Mouse (Mus musculus) limb, embryonic 12.5 days (tissue): ENCODE measurements around the gene Pde4d. TPM values are rescaled to one million over a fixed set of nuclear protein-coding genes. Genes with fewer than 3 reads are reported as not detected.

Experiments used
- ATAC-seq: fragments of 200-750 bp; cut with Nextera tagmentation; 2 replicates; pipeline ENCODE4 v1.8.0; 2017; ENCODE audit warnings: low read depth, moderate TSS enrichment; ENCODE audit not compliant: insufficient number of reproducible peaks, insufficient read depth, low FRiP score, low TSS enrichment
- H3K27ac ChIP-seq: fragments of 300-500 bp; sonication (generic); 2 replicates; pipeline ENCODE4 v1.5.1; 2016; ENCODE audit warnings: mild to moderate bottlenecking, moderate library complexity
- H3K27me3 ChIP-seq: fragments of 300-500 bp; sonication (generic); 2 replicates; pipeline ENCODE4 v1.6.1; 2016; ENCODE audit warnings: mild to moderate bottlenecking, moderate library complexity
- H3K36me3 ChIP-seq: fragments of 300-500 bp; sonication (generic); 2 replicates; pipeline ENCODE4 v1.6.1; 2016; ENCODE audit warnings: mild to moderate bottlenecking, moderate library complexity
- H3K4me1 ChIP-seq: fragments of 300-500 bp; sonication (generic); replicated peaks from 2 replicates; pipeline ENCODE4 v1.6.1; 2016
- H3K4me2 ChIP-seq: fragments of 300-500 bp; sonication (generic); 2 replicates; pipeline ENCODE4 v1.6.1; 2016; ENCODE audit warnings: mild to moderate bottlenecking, moderate library complexity
- H3K4me3 ChIP-seq: fragments of 300-500 bp; sonication (generic); replicated peaks from 2 replicates; pipeline ENCODE4 v1.5.1; 2016; ENCODE audit warnings: mild to moderate bottlenecking
- H3K9ac ChIP-seq: fragments of 300-500 bp; sonication (generic); replicated peaks from 2 replicates; pipeline ENCODE4 v1.6.1; 2016; ENCODE audit warnings: mild to moderate bottlenecking, moderate library complexity
- H3K9me3 ChIP-seq: fragments of 300-500 bp; sonication (generic); 2 replicates; pipeline ENCODE4 v1.6.1; 2016; ENCODE audit warnings: mild to moderate bottlenecking, moderate library complexity
- WGBS: fragments of 180-500 bp; shearing (Covaris S2); methylation state at CpG from one replicate; pipeline ENCODE4 v1.1.7; 2016; 5-methylcytosine and 5-hydroxymethylcytosine counted together
- polyA plus RNA-seq: library from polyadenylated mRNA; unstranded; fragments of >200 nt; fragmentation: Nextera tagmentation; extraction: Ambion mirVana; gene quantifications from 2 replicates; pipeline ENCODE4 v1.2.1, GENCODE M21; 2016

Pde4d gene
- polyA plus RNA-seq, 1 experiment from 2014 or later: 23.7 TPM

DNA sequence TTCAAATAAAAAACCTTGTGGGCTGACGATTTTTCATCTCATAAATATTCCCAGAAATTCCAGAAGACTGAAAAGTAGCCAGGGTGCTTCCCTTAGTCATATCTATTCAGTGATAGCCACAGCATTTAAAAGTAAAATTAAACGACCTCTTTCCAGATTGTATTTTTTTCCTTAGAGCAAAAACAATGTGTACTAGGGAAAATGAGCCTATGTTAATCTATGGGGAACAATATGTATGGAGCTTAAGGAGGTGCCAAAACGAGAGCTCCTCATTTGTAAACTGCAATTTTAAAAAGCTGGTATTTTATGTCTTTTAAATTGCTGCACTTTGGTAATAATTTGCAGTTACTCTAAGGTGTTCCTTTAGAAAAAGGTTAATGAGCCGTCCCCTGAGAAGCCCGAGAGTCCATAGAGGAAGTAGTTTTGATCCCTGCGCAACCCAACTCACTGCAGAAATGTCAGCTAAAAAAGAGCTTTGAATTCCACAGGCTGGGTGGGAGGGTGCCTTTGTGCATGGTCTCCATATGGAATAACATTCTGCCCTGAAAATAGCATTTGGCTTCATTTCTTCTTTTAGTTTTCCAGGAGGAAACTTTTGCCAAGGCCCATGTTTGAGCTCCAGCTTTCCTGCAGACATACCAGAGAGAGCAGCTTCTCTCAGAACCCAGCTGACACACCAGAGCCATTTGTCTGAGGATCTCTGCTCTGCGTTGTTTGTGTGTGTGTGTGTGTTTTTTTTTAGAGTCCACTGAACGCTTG lies 1222.0 kb downstream of the Pde4d start:
- no peaks in the 10 kb centered on the region for H3K27me3 ChIP-seq
- 33% methylated on average over 8 of the region's 8 CpGs for WGBS
- no peaks in the 10 kb centered on the region for H3K9me3 ChIP-seq
- no peak for ATAC-seq
- H3K9ac ChIP-seq: no peak overlapping the region
- no peak overlapping the region for H3K4me3 ChIP-seq
- peaks cover 17% of the 10 kb centered on the region for H3K4me1 ChIP-seq
- H3K27ac ChIP-seq: 0 out of 2 replicates have a peak overlapping the region, but pooled peaks have one; percentile 35
- no peaks in the 10 kb centered on the region for H3K36me3 ChIP-seq
- H3K4me2 ChIP-seq: no peak overlapping the region

DNA sequence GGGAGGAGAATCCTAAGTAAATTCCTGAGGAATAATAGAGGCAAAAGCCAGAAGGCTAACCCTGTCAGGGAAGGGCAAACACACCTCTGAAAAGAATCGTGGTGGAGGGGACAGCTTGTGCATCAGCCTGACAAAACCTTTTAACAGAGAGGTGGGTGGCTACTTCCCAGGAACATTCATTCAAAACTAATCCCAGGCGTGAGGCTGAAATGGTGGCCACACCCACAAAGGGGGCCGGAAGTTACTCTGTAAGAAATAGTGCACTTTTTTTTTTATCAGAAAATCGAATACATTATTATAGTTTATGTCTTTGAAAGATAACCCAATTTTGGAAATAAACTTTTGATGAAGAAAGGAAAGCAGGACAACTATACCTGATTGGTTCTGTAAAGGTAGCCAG lies 1227.3 kb downstream of the Pde4d start:
- Histone ChIP-seq H3K9me3 (no peaks in the 10 kb centered on the region), H3K27ac (no peak overlapping the region), H3K36me3 (no peaks in the 10 kb centered on the region), H3K27me3 (no peaks in the 10 kb centered on the region), H3K4me2 (no peak overlapping the region), H3K9ac (no peak overlapping the region), H3K4me3 (no peak overlapping the region), H3K4me1 (0 out of 2 replicates have a peak, but pooled peaks cover 2% of the 10 kb centered on the region)
- ATAC-seq: no peak
- 65% methylated on average over 4 of the region's 4 CpGs for WGBS

DNA sequence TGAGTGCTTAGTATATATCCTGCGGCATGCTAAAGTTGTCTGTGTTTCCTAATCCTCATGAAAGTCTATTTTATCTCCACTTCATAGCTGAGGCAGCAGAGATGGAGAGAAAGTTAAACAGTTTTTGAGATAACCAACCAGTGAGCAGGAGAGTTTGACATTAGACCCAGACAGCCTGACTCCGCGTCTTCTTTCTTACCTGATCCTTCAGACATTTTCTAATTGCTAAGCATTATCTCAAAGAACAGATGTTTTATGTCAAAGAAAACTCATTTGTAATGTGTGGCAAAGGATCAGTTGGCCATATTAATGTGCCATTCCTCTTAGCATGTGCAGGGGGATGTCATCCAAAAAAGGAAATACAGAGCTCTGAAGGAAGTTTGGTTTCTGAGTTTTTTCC lies 1227.9 kb downstream of the Pde4d start:
- Histone ChIP-seq H3K9me3 (no peaks in the 10 kb centered on the region), H3K9ac (no peak overlapping the region), H3K4me3 (no peak overlapping the region), H3K27me3 (no peaks in the 10 kb centered on the region), H3K36me3 (no peaks in the 10 kb centered on the region), H3K4me2 (no peak overlapping the region), H3K27ac (no peak overlapping the region), H3K4me1 (no peaks in the 10 kb centered on the region)
- WGBS: 75% methylated on average over 3 of the region's 3 CpGs
- ATAC-seq: no peak

DNA sequence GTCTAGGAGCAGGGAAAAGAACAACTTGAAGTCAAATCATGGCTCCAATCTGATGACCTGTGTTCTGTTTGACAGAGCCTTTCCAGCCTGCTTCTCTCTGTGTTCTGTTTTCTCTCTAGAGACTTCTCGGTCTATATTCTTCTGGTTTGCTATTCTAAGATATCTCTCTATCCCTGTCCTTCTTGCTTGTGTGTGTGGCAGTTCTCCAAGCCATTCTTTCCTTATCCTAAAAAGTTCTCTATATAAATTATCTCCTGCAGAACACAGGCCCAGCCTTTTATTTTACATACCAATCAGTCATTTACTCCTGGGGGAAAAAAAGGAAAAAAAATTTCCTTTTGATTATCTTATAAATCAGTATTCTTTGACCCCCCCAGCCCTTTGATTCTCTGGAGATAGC lies 1229.2 kb downstream of the Pde4d start:
- Histone ChIP-seq H3K36me3 (no peaks in the 10 kb centered on the region), H3K4me2 (no peak overlapping the region), H3K9me3 (no peaks in the 10 kb centered on the region), H3K27me3 (no peaks in the 10 kb centered on the region), H3K9ac (no peak overlapping the region), H3K4me1 (peaks cover 3% of the 10 kb centered on the region; the same call in 1 of the 2 replicates), H3K27ac (no peak overlapping the region), H3K4me3 (no peak overlapping the region)
- WGBS: 92% methylated on average over 1 of the region's 1 CpGs
- ATAC-seq: no peak

DNA sequence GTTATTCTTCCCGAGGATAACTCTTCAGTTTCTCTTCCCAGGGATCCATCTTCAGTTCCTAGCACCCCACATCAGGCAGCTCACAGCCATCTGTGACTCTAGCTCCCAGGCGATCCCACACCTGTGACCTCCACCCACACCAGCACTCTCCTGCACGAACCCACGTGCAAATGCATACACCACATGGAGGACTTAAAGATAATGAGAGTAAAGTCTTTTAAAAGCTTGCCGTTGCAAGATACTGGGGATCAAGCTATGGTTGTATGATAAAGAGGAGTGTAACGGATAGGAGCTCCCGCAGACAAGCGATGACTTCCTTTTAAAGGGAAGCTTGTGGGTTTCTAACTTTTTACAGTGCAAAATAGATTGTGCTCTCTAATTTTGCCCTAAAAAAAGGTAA lies 1230.5 kb downstream of the Pde4d start:
- 81% methylated on average over 8 of the region's 8 CpGs for WGBS
- Histone ChIP-seq H3K9me3 (no peaks in the 10 kb centered on the region), H3K4me2 (no peak overlapping the region), H3K4me1 (peaks cover 4% of the 10 kb centered on the region; the same call in 1 of the 2 replicates), H3K27ac (no peak overlapping the region), H3K4me3 (no peak overlapping the region), H3K27me3 (no peaks in the 10 kb centered on the region), H3K36me3 (no peaks in the 10 kb centered on the region), H3K9ac (no peak overlapping the region)
- ATAC-seq: no peak

DNA sequence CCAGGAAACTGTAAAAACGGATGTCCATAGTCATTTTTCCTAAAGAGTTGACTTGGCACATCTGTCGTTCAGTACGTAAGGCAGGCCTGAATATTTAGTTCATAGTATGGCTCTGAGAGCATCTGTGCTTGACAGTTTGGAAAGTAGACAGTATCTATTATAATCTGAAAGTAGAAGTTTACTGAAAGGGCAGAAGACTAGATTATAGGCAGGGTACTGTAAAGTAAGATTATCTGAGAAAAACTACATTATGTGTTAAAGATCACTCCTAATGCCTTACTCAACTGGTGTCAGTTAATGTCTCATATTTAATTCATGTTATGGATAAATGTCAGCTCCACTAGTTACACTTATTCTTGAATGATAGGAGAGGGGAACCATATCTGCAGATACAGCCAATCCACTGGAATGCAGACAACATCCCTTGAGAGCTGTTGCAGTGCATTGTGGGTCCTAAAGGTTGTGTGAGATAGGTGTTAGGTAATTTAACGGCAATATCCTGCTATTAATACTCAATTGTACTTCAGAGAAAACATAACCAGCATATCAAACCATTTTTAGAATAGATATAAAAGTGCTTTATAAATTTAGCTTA lies 1232.0 kb downstream of the Pde4d start:
- H3K9me3 ChIP-seq: no peaks in the 10 kb centered on the region

DNA sequence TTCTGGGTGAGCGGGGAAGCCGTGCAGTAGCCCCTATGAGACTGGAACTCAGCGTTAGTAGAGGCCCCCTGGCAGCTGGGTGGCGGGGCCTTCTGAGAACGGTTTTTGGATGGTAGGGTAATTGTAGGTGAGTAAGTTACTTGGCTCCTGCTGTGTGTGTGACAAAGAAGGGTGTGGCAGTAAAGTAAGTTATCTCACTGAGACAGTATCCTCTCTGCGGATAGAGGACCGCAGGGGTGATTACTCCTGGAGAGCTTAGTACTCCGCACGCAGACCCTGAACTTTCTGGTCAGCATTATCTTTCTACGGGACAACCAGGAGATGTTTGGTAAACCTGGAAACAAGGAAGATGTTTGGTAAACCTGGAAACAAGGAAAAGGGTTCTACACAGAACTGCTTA lies 1233.3 kb downstream of the Pde4d start:
- H3K36me3 ChIP-seq: no peaks in the 10 kb centered on the region
- no peak for ATAC-seq
- H3K27me3 ChIP-seq: no peaks in the 10 kb centered on the region
- H3K27ac ChIP-seq: no peak overlapping the region
- H3K4me3 ChIP-seq: no peak overlapping the region
- no peak overlapping the region for H3K9ac ChIP-seq
- no peak overlapping the region for H3K4me2 ChIP-seq
- H3K9me3 ChIP-seq: no peaks in the 10 kb centered on the region
- H3K4me1 ChIP-seq: peaks cover 10% of the 10 kb centered on the region; the same call in 1 of the 2 replicates
- 71% methylated on average over 10 of the region's 10 CpGs for WGBS

More for the DNA sequence above, 1232.0 kb downstream of the Pde4d start:
- 81% methylated on average over 4 of the region's 4 CpGs for WGBS
- Histone ChIP-seq H3K4me1 (peaks cover 6% of the 10 kb centered on the region; the same call in 1 of the 2 replicates), H3K27me3 (no peaks in the 10 kb centered on the region), H3K4me2 (no peak overlapping the region), H3K4me3 (no peak overlapping the region), H3K27ac (no peak overlapping the region), H3K36me3 (no peaks in the 10 kb centered on the region), H3K9ac (no peak overlapping the region)
- no peak for ATAC-seq

DNA sequence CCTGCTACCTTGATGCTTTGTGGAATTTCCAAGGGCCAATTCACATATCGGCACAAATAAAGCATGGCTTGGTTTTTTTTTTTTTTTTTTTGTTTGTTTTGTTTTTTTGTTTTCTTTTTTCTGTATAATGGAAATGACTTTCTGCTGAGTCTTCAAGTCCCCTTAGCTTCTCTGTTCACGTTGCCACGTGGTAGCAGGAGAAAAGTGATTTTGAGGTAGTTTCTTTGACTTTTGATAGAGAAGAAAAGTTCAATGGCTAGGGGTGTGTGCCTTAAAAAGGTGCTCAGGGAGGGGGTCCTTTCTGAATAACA lies 1235.2 kb downstream of the Pde4d start:
- Histone ChIP-seq H3K4me3 (peak overlapping the region; percentile 55), H3K36me3 (no peaks in the 10 kb centered on the region), H3K9me3 (no peaks in the 10 kb centered on the region), H3K27me3 (no peaks in the 10 kb centered on the region), H3K9ac (peak overlapping the region; percentile 65; the same call in 1 of the 2 replicates), H3K4me1 (peaks cover 10% of the 10 kb centered on the region; the same call in 1 of the 2 replicates), H3K27ac (peak overlapping the region; percentile 82; the same call in 1 of the 2 replicates), H3K4me2 (peak overlapping the region; percentile 82)
- WGBS: 15% methylated on average over 3 of the region's 3 CpGs
- no peak for ATAC-seq

DNA sequence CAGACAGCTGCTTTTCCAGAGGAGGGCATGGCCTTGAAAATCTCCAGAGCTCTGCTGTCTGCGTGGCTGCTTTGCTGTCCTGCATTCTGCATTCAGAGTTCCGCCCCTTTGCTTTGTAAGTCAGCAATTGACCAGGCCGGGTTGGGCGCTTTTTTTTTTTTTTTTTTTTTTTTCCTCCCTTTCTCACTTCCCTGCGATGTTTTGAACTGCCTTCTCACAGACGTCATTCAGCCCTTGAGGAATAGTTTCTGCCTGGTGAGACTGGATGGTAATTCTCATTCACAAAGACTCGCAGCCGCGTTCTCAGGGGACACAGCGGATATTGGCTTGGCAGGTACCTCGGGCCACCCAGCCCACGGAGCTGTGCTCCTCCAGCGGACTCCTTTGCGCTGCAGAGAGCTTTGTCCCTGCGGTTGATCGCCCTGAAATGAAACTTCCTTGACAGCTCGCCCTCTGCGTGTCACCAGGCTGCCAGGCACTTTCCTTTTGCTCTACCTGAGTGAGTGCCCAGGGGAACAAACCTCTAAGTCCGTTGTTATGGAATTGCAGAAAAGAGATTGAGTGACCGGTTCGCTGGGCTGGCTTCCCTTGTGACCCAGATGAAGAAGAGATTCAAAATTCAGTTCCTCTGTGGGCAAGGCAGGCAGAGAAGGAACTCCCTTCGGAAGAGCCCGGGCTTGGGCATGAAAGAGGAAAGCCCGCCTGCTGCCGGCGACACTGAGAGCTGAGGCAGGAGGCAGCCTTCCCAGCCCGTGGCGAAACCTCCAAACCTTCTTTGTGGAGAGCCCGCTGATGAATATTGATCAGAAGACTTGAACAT lies 1235.8 kb downstream of the Pde4d start:
- Histone ChIP-seq H3K4me3 (peak overlapping the region; percentile 55), H3K36me3 (no peaks in the 10 kb centered on the region), H3K27ac (peak overlapping the region; percentile 82), H3K27me3 (no peaks in the 10 kb centered on the region), H3K9me3 (no peaks in the 10 kb centered on the region), H3K4me2 (peak overlapping the region; percentile 82), H3K4me1 (peaks cover 10% of the 10 kb centered on the region; the same call in 1 of the 2 replicates), H3K9ac (peak overlapping the region; percentile 65)
- under 1% methylated on average over 29 of the region's 29 CpGs for WGBS
- ATAC-seq: peak; percentile 61

DNA sequence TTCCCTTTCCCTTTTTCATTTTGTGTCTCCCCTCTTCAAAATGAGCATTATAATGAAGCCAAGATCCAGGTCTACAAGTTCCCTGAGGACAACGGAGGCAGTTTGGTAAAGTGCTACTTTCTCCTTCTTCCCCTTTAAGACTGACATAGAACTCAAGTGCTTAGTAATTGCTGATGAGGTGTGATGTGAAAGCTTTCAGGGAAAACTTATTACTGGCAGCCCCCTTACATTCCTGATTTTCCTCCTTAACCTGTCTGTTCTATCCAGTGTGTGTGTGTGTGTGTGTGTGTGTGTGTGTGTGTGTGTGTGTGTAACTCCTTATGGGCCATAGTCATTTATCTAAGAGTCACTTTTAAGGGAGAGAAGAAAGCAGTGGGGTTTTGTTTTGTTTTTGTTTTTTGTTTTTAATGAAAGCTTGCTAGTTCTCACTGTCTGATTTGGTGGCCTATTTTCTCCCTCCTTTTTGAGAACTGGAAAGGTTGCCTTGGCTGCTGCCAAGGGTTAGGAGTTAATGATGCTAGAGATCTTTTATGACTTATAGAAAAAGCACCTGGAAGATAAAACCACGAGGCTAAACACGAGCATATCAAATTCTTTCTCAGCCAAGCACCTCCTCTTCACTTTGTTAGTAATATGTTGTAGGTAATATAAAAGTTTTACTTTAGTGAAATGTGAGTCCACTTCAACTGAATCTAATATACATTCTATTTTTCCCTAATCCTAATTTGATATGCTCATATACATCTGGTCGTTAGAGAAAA lies 1236.5 kb downstream of the Pde4d start:
- H3K9me3 ChIP-seq: no peaks in the 10 kb centered on the region
- H3K36me3 ChIP-seq: no peaks in the 10 kb centered on the region
- peak overlapping the region; percentile 82 for H3K27ac ChIP-seq
- ATAC-seq: no peak
- H3K27me3 ChIP-seq: no peaks in the 10 kb centered on the region
- peak overlapping the region; percentile 82 for H3K4me2 ChIP-seq
- H3K9ac ChIP-seq: peak overlapping the region; percentile 65
- H3K4me1 ChIP-seq: peaks cover 10% of the 10 kb centered on the region; the same call in 1 of the 2 replicates
- WGBS: 5% methylated on average over 4 of the region's 4 CpGs
- H3K4me3 ChIP-seq: peak overlapping the region; percentile 55
